Mouse (Mus musculus) cerebellum, adult 11-12 months (tissue): ENCODE data around the gene Erich2.

Experiments
- DNase-seq: peaks from one replicate; pipeline ENCODE4 v3.0.0; 2022

Gene Erich2

DNA sequence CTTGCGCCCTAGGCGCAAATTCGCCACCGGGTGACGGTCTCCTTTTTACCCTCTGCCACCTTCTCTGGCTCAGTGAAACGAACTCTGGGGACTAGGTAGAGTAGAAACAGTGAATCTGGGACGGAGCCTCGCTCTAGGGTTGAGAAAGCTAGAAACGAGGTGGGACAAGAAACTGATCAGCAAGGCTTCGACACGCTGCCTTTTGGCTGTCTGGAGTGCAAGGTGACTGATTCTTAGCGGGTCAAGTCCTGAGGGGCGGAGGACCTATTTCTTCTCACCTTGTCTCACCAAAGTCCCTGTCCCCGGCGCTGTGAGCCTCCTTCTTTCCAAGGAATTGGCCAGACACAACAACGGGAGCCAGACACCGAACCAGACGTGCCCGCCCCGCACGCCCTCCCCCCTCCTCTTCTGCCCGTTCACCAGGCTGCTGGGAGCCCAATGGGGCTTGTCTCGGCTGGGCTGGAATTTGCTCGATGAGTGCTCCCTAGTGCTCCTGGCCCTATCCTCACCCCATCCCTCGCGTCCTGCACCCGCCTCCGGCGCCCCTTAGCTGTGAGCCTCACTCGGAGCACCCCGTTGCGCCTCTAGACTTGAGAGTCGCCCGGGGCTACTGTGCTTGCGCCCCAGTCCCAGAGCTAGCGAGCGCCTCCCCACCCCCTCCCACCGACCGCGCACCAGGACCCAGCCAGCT lies 54.5 kb downstream of the Erich2 start:
- no peak for DNase-seq

DNA sequence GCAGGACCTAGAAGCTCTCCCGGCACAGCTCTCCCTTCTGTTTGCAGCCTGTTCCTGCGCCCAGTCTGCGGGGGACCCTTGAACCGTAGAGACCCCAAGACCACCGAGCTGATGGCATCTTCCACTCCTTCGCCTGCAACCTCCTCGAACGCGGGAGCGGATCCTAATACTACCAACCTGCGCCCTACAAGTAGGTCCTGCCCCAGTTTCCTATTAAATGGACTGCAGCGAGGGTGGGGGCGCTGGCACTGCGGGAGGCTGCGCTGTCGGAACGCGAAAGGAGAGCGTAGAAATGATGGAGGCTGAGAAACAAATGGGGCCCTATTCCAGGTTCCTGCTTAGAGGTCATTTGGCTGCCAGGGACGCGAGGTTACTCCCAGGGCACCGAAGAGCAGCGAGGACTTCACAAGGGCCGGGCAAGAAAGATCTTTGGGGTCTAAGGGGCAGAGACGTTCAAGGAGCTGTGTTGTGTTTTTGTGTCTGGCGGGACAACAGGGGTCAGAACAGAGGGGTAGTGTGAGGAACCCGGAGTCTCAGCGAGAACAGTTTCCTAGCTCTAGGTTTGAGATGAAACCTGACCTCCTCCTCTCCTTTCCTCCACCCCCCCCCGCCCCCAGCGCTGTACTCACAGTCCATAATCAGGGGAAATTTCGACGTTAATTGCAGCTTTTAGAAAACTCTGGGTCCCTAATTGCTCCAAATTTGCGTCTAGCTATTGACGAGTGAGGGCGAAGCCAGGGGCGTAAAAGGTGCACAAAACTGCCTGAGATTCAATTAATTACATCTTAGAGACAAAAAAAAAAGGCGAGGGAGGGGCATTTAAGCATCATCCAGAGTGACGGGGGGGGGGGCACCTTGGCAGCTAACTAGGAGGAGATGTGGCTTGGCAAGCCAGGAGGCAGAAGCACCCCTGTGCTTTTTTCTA lies 55.4 kb downstream of the Erich2 start:
- DNase-seq: no peak

DNA sequence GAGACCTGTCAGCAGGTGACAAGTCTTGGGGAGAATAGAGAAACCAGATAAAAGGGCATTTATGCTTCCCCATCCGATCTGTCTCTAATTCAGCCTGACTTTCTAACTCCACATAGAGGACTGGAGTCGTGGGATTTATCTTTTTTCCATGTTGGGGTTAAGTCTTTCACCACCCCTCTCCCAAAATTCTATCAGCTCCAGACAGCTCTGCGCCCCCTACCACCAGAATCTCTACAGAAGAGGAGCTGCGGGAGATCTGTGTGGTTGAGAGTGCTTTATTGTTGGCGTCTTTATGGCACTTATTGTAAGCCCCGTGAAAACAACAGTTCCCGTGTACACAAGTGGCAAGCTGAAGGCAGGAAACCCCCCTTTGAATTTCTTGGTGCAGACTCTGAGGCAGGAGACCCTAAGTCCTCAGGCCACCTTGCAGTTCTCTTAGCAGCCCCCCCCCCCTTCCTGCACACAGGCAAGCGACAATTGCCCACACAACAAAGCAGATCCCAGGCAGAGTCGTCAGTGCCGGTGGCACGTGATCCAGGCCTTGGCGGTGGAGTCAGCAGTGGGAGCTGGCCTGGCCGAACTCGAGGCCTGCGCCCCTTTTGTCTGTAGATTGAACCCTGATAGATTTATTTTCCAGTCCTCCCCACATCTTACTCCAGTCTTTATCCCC lies 56.2 kb downstream of the Erich2 start:
- DNase-seq: no peak

DNA sequence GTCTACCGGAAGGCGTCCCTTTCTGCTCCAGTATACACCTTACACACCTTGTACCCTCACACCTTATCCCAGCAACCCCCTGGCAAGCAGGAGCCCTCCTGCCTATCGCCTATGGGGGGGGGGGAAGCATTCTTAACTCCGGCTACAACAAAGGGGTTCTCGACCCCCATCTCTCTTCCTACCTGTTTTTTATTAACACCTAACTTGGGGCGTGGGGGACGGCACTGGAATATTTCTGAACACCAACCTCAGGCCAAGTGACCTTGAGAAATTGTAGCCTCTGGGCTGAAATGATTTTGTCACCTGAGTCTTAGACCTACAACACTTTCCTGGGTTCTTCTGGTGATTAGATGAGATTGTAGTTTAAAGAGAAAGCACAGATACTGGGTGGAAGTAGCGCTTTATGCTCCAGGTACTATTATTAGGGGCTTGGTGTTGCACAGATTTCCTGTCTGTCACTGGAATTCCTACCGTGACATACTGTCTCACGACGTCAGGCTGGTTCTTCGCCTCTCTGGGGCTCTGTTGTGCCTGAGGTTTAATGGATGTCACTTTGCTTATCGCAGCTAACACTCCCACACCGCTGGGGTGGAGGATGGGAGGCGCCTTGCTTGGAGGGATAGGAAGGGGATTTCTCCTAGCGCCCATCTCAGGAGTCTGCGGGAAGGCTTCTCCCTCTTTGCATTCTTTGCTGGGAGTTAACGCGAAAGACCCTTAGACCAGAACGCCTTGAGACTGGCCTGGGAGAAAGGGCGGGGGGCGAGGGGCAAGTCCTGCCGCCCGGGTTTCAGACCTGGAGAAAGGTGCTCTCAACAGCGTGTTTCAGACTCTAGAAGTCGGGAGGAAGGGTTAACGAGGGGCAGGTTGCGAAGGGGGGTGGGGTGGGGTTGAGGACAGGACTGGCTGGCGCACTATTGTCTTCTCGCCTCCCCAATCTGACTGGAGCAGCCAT lies 57.3 kb downstream of the Erich2 start:
- DNase-seq: no peak

DNA sequence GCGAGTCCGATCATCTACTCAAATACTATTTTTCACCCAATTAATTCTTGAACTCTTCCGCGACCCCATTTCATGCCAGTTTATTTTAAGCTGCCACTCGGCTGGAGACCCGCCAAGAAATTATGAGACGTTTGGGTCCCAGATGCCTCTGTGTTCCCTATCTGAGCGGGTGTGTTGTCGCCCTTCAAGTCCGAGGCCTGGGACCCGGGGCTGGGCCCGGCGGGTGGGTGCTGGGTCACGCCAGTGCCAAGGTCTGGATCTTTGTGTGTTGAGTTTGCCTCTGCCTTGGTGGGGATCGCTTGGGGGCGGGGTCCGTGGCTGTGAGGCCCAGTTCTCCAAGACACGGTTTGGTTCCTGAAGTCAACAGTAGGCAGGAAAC lies 58.0 kb downstream of the Erich2 start:
- no peak for DNase-seq

DNA sequence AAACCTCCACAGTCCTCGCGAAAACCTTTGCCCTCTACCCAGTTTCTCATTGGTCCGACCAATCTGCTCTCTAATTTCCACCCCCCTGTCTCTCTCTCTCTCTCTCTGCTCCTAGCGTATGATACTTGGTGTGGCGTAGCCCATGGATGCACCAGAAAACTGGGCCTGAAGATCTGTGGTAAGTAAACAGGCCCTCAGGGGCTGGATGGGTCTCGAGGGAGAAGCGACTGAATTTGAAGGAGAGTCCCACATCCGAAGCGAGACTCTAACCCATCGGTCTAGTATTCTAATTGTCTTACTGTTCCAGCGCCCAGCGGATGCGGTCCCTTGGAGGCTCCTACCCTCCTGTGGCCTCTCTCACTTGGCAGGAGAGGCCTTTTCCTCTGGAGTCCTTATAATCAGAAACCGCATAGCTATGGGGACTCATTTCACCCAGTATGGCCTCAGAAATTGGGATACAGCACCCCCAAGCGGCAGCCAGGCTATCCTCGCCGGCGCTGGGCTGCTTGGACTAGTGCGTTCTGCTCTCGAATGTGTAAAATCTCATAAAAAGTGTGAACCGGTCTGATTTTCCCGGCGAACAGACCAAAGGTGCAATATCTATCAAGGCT lies 58.6 kb downstream of the Erich2 start:
- no peak for DNase-seq

DNA sequence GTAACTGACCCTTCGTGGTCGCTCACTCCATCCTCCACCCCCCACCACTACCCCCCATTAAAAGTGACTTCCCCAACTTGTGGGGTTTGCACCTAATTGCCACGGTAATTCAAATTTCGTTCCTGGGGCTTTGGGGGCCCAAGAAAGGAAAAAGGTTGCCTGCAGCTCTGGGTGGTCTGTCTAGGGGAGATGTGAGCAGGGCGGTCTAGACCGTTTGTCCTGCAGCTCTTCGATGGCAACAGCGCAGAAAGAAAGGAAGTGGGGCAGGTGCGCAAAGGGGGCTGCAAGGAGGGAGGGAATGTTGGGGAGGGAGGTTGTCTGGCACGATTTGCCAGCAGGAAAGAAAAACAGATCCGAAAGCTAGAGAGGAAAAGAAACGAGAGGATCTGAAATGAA lies 59.1 kb downstream of the Erich2 start:
- no peak for DNase-seq

DNA sequence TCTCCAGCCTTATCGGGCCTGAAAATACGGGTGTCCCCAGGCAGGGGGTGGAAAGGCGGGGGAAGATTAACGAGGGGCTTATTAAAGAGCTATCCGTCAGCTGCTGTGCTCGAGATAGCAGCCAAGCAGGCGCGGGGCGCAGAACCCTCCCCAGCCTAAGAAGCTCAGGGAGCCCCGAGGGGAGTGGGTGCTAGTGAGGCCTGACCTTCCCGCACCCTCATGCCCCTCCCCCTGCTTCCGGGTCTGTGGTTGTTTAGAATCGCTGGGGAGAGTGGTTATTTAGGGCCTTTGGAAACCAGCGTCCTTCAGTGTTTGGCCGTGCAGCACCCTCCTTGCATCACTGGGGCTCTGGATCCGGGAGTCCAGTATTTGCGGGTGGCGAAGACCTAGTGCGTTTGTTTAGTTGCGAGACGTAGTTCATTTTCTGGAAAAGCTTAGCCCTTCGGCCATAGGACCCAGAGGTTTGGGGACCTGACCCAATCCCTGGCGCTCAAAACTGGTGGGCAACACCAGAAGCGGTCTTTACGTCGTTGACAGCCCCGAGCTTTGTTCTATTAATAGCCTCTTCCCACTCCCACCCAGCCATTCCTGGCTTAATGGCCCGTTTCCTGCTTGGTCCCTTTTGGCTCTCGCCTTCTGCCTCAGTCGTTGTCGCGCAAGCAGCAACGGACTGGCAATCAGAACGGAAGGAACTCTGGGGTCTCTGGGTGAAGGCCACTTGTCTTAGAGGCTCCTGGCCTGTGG lies 59.8 kb downstream of the Erich2 start:
- DNase-seq: no peak

DNA sequence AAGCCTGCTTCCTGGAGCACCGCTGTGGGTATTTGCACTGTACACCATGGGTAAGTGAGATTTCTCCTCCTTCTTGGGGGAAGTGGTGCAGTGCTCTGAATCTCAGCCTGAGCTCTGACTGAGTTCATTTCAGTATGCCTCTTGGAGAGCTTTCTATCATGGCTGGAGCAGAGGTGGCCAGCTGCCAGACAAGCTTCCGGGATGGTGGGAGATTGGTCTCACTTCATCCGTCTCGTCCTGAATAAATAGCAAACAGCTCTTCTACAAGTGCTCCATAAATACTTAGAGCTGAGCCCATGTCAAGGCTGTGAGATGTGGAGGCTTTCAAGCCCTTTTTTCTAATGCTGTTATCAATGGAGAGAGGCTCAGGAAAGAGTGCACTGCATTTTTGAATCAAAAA lies 63.1 kb downstream of the Erich2 start:
- DNase-seq: no peak

DNA sequence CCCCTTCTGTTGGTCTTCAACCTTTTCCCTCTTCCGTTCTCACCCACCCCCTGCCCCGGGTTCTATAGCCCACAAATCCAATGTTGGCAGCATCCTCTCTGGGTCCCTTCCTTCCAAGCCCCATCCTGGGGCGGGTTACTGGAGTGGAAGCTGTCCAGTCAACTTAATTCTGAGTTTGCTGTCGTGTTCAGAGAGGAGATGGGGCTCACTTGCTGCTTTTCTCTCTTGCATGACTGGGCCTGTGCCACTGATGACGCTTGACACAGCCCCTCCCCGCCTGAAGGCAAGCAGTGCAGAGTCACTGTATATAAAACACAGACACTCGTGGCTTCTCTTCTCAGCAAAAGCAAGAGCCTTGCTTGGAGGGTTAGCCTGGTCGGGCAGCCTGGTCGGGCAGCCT lies 63.6 kb downstream of the Erich2 start:
- DNase-seq: no peak

DNA sequence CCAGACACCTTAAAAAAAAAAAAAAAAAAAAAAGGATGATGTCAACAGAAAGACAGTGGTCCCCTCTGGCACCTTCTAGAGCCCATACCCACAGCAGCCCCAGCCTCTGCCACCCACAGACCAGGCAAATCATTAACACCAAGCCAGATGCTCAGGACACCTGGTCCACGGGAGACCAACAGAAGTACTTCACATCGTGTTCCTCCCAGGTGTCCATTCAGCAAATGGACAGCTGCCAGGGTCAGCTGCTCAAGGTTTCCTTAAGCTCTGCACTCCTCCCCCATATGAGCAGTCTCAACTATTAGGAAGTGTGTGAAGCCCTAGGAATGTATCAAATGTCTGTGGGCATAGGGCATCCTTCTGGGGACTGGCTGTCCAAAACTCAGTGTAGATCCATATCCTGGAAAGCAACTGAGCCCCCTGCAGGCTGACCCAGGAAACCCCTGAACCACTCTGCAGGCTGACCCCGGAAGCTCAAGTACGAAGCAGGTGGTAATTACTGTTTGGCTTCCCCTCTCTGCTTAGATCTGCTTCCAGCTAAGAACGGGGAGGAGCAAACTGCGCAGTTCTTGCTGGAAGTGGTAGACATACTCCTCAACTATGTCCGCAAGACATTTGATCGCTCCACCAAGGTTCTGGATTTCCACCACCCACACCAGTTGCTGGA lies 65.1 kb downstream of the Erich2 start:
- no peak for DNase-seq

DNA sequence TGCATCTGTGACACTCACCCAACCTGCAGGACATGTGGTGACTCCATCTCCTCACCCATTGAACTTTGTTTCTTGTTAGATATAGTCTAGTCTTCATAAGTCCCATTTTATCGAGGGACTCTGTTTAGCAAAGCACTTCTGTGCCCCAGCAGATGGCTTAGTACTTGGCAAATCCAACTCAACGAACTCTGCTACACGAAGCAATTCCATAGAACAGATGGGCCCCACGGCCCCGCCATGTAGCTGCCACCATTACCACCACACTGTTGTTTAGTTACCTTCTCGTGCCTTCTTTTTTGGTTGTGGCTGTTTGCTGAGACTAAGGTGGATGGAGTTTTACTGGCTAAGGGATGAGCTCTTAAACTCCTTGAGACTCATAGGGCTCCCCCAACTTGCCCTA lies 79.6 kb downstream of the Erich2 start:
- DNase-seq: no peak
